Mouse (Mus musculus): ENCODE results near the gene Lrp6. TPM values are rescaled to one million over a fixed set of nuclear protein-coding genes. Genes with fewer than 3 reads are reported as not detected.

Gene Lrp6
- polyA plus RNA-seq, 1 experiment from 2014 or later: 11.9 TPM

DNA sequence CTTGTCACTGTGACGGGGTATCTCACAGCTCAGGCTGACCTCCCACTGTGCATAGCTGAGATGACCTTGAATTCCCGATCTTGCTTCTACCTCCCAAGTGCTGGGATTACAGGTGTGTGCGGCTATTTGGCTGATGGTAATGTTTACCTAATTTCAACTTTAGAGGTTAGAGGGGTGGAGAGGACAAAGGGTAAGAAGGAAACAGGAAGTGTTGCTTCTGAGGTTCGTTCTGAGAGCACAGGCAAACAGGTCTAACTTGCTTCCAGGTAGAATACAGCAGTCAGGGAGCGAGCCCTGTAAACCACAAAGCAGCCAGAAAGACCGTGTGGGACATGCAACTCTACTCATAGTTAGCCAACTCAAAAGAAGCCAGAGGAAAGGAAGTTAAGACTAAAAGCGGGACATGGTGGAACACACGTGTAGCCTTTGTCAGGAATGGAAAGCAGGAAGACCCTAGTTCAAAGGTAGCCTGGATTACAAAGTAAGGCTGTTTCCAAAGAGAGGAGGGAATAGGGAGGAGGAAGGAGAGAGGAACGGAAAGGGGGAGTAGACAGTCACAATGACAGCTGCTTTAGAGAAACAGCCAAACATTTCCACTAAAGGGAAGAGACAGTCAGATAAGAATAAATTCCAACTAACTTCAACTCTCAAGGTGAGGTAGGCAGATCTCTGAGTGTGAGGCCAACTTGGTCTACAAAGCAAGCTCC lies 123.4 kb downstream of the Lrp6 start:
- peak overlapping the region; percentile 96 for H3K27ac ChIP-seq (ENCODE audit: low read length)
- 50% methylated on average over 9 of the region's 9 CpGs for WGBS
- no peaks in the 10 kb centered on the region for H3K27me3 ChIP-seq (replicated peaks; ENCODE audit: control insufficient read depth, insufficient read depth, low read length)
- H3K9ac ChIP-seq (ENCODE audit: low read depth, low read length): 0 out of 2 replicates have a peak overlapping the region, but pooled peaks have one; percentile 19
- ATAC-seq: peak; percentile 94
- peaks cover 7% of the 10 kb centered on the region; the same call in 1 of the 2 replicates for H3K4me1 ChIP-seq (ENCODE audit: control insufficient read depth, insufficient read depth, low read length)
- no peaks in the 10 kb centered on the region for H3K9me3 ChIP-seq (ENCODE audit: control insufficient read depth, low read length)
- H3K4me3 ChIP-seq (ENCODE audit: low read length): 0 out of 2 replicates have a peak overlapping the region, but pooled peaks have one; percentile 7
- H3K4me2 ChIP-seq (ENCODE audit: low read depth, low read length): peak overlapping the region; percentile 34; the same call in 1 of the 2 replicates
- H3K36me3 ChIP-seq (ENCODE audit: control insufficient read depth, insufficient read depth, low read length): peaks cover 15% of the 10 kb centered on the region

- Histone ChIP-seq H3K9ac (ENCODE audit: low read depth, low read length) (no peak overlapping the region), H3K4me2 (ENCODE audit: low read depth, low read length) (no peak overlapping the region), H3K9me3 (ENCODE audit: control insufficient read depth, low read length) (no peaks in the 10 kb centered on the region), H3K36me3 (ENCODE audit: control insufficient read depth, insufficient read depth, low read length) (peaks cover 15% of the 10 kb centered on the region), H3K4me1 (ENCODE audit: control insufficient read depth, insufficient read depth, low read length) (peaks cover 7% of the 10 kb centered on the region; the same call in 1 of the 2 replicates), H3K27ac (ENCODE audit: low read length) (no peak overlapping the region), H3K4me3 (ENCODE audit: low read length) (no peak overlapping the region), H3K27me3 (replicated peaks; ENCODE audit: control insufficient read depth, insufficient read depth, low read length) (no peaks in the 10 kb centered on the region)
- ATAC-seq: no peak
- 71% methylated on average over 5 of the region's 5 CpGs for WGBS
Observed at GRCm38 (mm10) chr6:134442219-134442618, 124.5 kb downstream of the Lrp6 start.

GRCm38 (mm10) chr6:134441716-134442115 lies 125.0 kb downstream of the Lrp6 start:
- no peak overlapping the region for H3K4me2 ChIP-seq (ENCODE audit: low read depth, low read length)
- no peak overlapping the region for H3K27ac ChIP-seq (ENCODE audit: low read length)
- H3K9ac ChIP-seq (ENCODE audit: low read depth, low read length): no peak overlapping the region
- ATAC-seq: no peak
- H3K27me3 ChIP-seq (replicated peaks; ENCODE audit: control insufficient read depth, insufficient read depth, low read length): no peaks in the 10 kb centered on the region
- WGBS: 87% methylated on average over 3 of the region's 3 CpGs
- H3K36me3 ChIP-seq (ENCODE audit: control insufficient read depth, insufficient read depth, low read length): peaks cover 15% of the 10 kb centered on the region
- peaks cover 7% of the 10 kb centered on the region; the same call in 1 of the 2 replicates for H3K4me1 ChIP-seq (ENCODE audit: control insufficient read depth, insufficient read depth, low read length)
- H3K9me3 ChIP-seq (ENCODE audit: control insufficient read depth, low read length): no peaks in the 10 kb centered on the region
- H3K4me3 ChIP-seq (ENCODE audit: low read length): no peak overlapping the region

DNA sequence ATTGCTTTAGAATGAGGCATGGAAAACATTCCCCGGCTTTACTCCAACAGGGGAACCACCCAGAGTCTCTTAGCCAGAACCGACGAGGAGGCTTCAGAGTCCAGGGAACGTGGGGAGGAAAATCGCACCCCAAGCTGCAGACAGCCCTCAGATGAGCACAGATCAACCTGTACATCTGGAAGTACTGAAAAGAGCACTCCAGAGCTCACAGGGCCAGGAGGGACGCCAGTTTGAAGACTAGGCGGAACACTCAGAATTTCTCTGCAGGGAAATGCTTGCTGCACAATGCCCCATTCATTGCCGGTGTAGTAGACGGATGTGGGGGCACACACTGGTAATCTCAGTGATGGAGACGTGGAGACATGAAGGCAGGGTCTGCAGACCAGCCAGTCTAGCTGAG lies 126.7 kb downstream of the Lrp6 start:
- H3K4me3 ChIP-seq (ENCODE audit: low read length): peak overlapping the region; percentile 31; the same call in 1 of the 2 replicates
- H3K9ac ChIP-seq (ENCODE audit: low read depth, low read length): peak overlapping the region; percentile 35; the same call in 1 of the 2 replicates
- H3K27me3 ChIP-seq (replicated peaks; ENCODE audit: control insufficient read depth, insufficient read depth, low read length): no peaks in the 10 kb centered on the region
- peak overlapping the region; percentile 56 for H3K27ac ChIP-seq (ENCODE audit: low read length)
- ATAC-seq: no peak
- no peaks in the 10 kb centered on the region for H3K9me3 ChIP-seq (ENCODE audit: control insufficient read depth, low read length)
- 23% methylated on average over 10 of the region's 10 CpGs for WGBS
- H3K36me3 ChIP-seq (ENCODE audit: control insufficient read depth, insufficient read depth, low read length): peaks cover 5% of the 10 kb centered on the region
- H3K4me2 ChIP-seq (ENCODE audit: low read depth, low read length): peak overlapping the region; percentile 49
- H3K4me1 ChIP-seq (ENCODE audit: control insufficient read depth, insufficient read depth, low read length): peaks cover 7% of the 10 kb centered on the region; the same call in 1 of the 2 replicates

DNA sequence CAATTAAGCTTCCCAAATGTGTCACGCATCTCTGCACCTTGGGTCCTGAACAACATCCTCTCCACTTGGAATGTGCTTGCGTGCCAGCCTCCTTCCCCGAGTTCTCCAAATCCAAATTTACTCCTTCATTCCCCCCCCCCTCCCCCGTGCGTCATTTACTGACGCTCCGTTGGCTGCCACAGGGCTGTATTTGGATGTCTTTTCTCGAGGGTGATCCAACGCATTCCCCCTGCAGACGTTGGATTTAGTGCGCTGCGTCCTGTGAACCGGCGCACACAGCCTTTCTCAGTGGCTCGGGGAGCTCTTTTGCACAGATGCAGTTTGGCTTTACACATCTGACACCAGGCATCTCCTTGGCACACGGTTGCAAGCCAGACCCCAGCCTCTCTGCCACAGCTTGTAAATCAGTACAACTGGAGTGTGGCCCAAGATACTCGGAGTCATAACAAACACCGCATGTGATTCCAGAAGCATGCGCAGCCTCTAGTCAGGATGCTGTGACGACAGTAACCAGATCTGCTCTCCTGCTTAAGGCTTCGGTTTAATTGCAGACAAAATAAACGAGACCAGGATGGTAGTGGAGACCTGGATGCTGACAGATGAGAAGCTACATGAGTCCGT lies 127.3 kb downstream of the Lrp6 start:
- Histone ChIP-seq H3K4me2 (ENCODE audit: low read depth, low read length) (peak overlapping the region; percentile 49), H3K4me1 (ENCODE audit: control insufficient read depth, insufficient read depth, low read length) (peaks cover 7% of the 10 kb centered on the region; the same call in 1 of the 2 replicates), H3K4me3 (ENCODE audit: low read length) (peak overlapping the region; percentile 31), H3K9ac (ENCODE audit: low read depth, low read length) (peak overlapping the region; percentile 35; the same call in 1 of the 2 replicates), H3K9me3 (ENCODE audit: control insufficient read depth, low read length) (no peaks in the 10 kb centered on the region), H3K27me3 (replicated peaks; ENCODE audit: control insufficient read depth, insufficient read depth, low read length) (no peaks in the 10 kb centered on the region), H3K27ac (ENCODE audit: low read length) (peak overlapping the region; percentile 56), H3K36me3 (ENCODE audit: control insufficient read depth, insufficient read depth, low read length) (no peaks in the 10 kb centered on the region)
- 24% methylated on average over 23 of the region's 23 CpGs for WGBS
- ATAC-seq: 0 out of 2 replicates have a peak, but pooled peaks have one; percentile 9

DNA sequence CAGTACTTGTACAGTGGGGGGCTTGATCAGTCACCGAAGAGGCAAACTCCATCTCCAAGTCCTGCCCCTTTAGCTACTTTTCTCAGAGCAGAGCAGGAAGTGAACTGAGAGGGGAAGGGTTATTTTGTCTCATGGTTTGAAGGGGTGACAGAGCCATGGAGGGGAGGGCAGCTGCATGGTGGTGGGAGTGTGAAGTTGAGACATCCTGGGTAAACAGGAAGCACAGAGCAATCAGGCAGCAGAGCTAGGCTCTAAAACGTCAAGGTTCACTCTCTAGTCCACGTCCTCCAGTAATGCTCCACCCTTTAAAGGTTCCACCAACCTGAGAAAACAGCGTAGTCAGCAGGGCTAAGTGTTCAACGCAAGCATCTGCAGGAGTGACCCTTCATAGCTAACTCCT lies 129.8 kb downstream of the Lrp6 start:
- 67% methylated on average over 5 of the region's 5 CpGs for WGBS
- H3K4me2 ChIP-seq (ENCODE audit: low read depth, low read length): no peak overlapping the region
- H3K36me3 ChIP-seq (ENCODE audit: control insufficient read depth, insufficient read depth, low read length): no peaks in the 10 kb centered on the region
- H3K4me3 ChIP-seq (ENCODE audit: low read length): no peak overlapping the region
- H3K9ac ChIP-seq (ENCODE audit: low read depth, low read length): no peak overlapping the region
- H3K27ac ChIP-seq (ENCODE audit: low read length): no peak overlapping the region
- no peak for ATAC-seq
- no peaks in the 10 kb centered on the region for H3K27me3 ChIP-seq (replicated peaks; ENCODE audit: control insufficient read depth, insufficient read depth, low read length)
- no peaks in the 10 kb centered on the region for H3K9me3 ChIP-seq (ENCODE audit: control insufficient read depth, low read length)
- H3K4me1 ChIP-seq (ENCODE audit: control insufficient read depth, insufficient read depth, low read length): peaks cover 6% of the 10 kb centered on the region; the same call in 1 of the 2 replicates

DNA sequence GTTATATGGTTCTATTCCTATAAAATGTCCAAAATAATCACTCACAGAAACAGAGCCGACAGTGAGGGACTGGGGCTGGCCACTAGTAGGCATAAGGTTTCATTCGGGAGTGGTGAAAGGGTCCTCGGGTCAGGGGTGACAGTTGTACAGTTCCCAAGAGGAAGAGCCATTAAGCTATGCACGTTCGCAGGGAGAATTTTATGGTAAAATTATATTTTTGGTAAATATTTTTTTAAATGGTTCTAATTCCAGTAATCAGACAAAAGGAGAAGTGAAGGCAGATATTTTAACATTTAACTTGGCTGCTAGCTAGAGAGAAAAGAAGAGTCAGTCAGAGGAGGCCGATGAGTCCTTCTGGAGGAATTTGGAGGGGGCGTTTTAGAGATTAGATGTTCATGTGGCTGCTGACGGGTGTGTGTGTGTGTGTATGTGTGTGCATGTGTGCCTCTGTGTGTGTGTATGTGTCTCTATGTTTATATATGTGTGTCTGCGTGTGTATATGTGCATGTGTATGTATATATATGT lies 131.8 kb downstream of the Lrp6 start:
- no peak overlapping the region for H3K4me3 ChIP-seq (ENCODE audit: low read length)

DNA sequence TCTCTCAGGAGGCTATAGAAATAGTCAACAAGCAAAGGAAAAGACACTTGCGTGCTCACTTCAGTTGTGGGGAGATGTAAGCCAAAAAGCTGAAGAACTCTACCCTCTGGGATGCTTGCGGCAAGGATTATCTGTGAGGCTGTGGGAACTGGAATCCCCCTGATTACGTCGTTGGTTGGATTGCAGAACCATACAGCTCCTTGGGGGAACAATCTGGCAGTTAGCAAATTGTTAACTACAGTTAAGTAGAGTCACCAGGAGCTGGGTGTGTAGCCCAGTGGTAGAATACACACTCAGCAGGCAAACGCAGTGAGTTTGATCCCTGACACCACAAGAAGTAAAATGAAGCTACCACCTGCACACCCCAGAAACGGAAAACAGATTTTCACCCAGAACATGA lies 132.7 kb downstream of the Lrp6 start:
- H3K4me3 ChIP-seq (ENCODE audit: low read length): no peak overlapping the region
- no peaks in the 10 kb centered on the region for H3K9me3 ChIP-seq (ENCODE audit: control insufficient read depth, low read length)
- peaks cover 6% of the 10 kb centered on the region; the same call in 1 of the 2 replicates for H3K4me1 ChIP-seq (ENCODE audit: control insufficient read depth, insufficient read depth, low read length)
- ATAC-seq: no peak
- H3K9ac ChIP-seq (ENCODE audit: low read depth, low read length): no peak overlapping the region
- H3K27me3 ChIP-seq (replicated peaks; ENCODE audit: control insufficient read depth, insufficient read depth, low read length): no peaks in the 10 kb centered on the region
- H3K36me3 ChIP-seq (ENCODE audit: control insufficient read depth, insufficient read depth, low read length): no peaks in the 10 kb centered on the region
- no peak overlapping the region for H3K4me2 ChIP-seq (ENCODE audit: low read depth, low read length)
- H3K27ac ChIP-seq (ENCODE audit: low read length): no peak overlapping the region
- 74% methylated on average over 6 of the region's 6 CpGs for WGBS

More for the DNA sequence above, 131.8 kb downstream of the Lrp6 start:
- Histone ChIP-seq H3K4me2 (ENCODE audit: low read depth, low read length) (no peak overlapping the region), H3K36me3 (ENCODE audit: control insufficient read depth, insufficient read depth, low read length) (no peaks in the 10 kb centered on the region), H3K9ac (ENCODE audit: low read depth, low read length) (no peak overlapping the region), H3K4me1 (ENCODE audit: control insufficient read depth, insufficient read depth, low read length) (peaks cover 6% of the 10 kb centered on the region; the same call in 1 of the 2 replicates), H3K9me3 (ENCODE audit: control insufficient read depth, low read length) (no peaks in the 10 kb centered on the region), H3K27me3 (replicated peaks; ENCODE audit: control insufficient read depth, insufficient read depth, low read length) (no peaks in the 10 kb centered on the region), H3K27ac (ENCODE audit: low read length) (no peak overlapping the region)
- 74% methylated on average over 9 of the region's 9 CpGs for WGBS
- no peak for ATAC-seq

DNA sequence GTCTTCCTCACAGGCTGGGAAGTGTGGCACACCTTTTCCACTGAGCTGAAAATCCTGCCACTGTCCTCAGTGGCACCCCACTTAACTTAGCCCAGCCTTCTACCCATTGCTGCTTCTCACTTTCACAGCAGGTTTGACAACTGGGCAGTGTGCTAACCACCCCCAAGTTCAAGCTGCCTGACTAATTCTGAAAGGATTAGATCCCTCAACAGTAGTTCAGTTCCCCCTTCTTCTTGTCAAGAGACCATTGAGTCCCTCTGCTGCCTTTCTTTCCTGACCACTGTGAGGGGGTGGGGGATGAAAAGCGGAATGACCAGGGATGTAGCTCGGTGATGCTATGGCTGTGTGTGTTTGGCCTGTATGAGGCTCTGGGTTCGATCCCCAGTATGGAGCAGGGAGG lies 133.5 kb downstream of the Lrp6 start:
- ATAC-seq: 0 out of 2 replicates have a peak, but pooled peaks have one; percentile 2
- Histone ChIP-seq H3K4me2 (ENCODE audit: low read depth, low read length) (no peak overlapping the region), H3K36me3 (ENCODE audit: control insufficient read depth, insufficient read depth, low read length) (no peaks in the 10 kb centered on the region), H3K9me3 (ENCODE audit: control insufficient read depth, low read length) (no peaks in the 10 kb centered on the region), H3K4me3 (ENCODE audit: low read length) (no peak overlapping the region), H3K9ac (ENCODE audit: low read depth, low read length) (no peak overlapping the region), H3K4me1 (ENCODE audit: control insufficient read depth, insufficient read depth, low read length) (peaks cover 11% of the 10 kb centered on the region; the same call in 1 of the 2 replicates), H3K27ac (ENCODE audit: low read length) (no peak overlapping the region), H3K27me3 (replicated peaks; ENCODE audit: control insufficient read depth, insufficient read depth, low read length) (no peaks in the 10 kb centered on the region)
- 91% methylated on average over 3 of the region's 3 CpGs for WGBS
